Mouse (Mus musculus) ES-E14 (cell line): ENCODE measurements at regions not wholly inside any gene's neighbourhood (a gene's known extent, or its start where the extent isn't known, plus 50 kb on each side); places are given as distances from the start of the nearest gene placed in this dataset.

Experiments
- CHD2 ChIP-seq: IDR thresholded peaks from 2 replicates; pipeline ENCODE4 v1.6.1; 2014; ENCODE audit warnings: mild to moderate bottlenecking, low read depth, low read length, inconsistent platforms
- HCFC1 ChIP-seq: IDR thresholded peaks from 2 replicates; pipeline ENCODE4 v1.6.1; 2012; ENCODE audit warnings: low read length, inconsistent platforms, borderline replicate concordance; ENCODE audit not compliant: insufficient read depth
- MAFK ChIP-seq: IDR thresholded peaks from 2 replicates; pipeline ENCODE4 v1.6.1; 2014; ENCODE audit warnings: mild to moderate bottlenecking, low read depth, low read length, inconsistent platforms; ENCODE audit not compliant: insufficient read depth
- ZC3H11A ChIP-seq: IDR thresholded peaks from 2 replicates; pipeline ENCODE4 v1.6.1; 2012; ENCODE audit warnings: low read depth, mild to moderate bottlenecking, inconsistent platforms, low read length, borderline replicate concordance

DNA sequence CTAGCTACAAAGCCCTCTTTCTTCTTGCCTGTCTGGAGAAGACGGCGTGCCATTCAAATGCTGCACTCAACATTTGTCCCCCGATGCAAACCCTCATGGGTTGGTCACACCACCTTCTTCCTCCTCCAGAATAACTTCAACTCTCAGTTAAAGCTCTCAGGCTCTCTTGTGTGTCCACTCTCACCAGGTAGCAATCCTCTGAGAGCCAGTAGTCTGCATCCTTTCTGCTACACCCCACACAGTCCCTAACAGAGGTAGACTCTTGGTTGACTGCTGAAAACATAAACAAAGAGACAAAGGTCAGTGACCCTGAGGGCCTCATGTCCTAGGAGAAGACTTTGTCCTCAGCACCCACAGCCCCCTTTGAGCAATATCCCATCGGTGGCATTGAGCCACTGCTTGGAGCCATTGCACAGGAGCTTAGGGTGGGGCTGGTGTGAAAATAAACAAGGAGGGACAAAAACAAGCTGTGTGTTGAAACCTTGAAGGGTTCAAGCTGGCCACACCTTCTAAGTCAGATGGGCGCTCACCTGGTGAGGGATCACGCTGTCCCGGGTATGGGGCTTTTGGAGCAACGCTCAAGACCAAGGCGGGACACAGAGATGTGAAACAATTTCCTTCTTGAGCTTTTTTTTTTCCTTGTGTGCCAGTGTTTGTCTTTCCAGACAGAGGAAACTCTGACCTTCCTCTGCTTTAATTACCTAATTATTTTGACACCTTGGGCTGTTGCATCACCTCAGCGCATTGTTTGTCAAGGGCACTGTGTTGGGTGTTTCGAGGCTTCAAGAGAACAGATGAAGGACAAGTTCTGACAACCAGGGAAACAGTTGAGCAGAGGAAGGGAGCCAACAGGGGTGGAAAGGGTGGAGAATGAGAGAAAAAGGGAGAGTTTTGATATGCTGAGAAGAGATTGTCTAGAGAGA, 101.4 kb upstream of the Bcl6 start:
- TF ChIP-seq MAFK (no peak), HCFC1 (no peak), ZC3H11A (no peak), CHD2 (no peak)
